Mouse (Mus musculus): ENCODE data around the gene Per3. TPM values are rescaled to one million over a fixed set of nuclear protein-coding genes. Genes with fewer than 3 reads are reported as not detected.
"Not testable (repeated sequence)": the region's sequence is repeated elsewhere in the genome, so short reads cannot be mapped to it uniquely, and the experiment has no call there.

Gene Per3
- polyA plus RNA-seq, 1 experiment from 2014 or later, result 7.0 TPM

DNA sequence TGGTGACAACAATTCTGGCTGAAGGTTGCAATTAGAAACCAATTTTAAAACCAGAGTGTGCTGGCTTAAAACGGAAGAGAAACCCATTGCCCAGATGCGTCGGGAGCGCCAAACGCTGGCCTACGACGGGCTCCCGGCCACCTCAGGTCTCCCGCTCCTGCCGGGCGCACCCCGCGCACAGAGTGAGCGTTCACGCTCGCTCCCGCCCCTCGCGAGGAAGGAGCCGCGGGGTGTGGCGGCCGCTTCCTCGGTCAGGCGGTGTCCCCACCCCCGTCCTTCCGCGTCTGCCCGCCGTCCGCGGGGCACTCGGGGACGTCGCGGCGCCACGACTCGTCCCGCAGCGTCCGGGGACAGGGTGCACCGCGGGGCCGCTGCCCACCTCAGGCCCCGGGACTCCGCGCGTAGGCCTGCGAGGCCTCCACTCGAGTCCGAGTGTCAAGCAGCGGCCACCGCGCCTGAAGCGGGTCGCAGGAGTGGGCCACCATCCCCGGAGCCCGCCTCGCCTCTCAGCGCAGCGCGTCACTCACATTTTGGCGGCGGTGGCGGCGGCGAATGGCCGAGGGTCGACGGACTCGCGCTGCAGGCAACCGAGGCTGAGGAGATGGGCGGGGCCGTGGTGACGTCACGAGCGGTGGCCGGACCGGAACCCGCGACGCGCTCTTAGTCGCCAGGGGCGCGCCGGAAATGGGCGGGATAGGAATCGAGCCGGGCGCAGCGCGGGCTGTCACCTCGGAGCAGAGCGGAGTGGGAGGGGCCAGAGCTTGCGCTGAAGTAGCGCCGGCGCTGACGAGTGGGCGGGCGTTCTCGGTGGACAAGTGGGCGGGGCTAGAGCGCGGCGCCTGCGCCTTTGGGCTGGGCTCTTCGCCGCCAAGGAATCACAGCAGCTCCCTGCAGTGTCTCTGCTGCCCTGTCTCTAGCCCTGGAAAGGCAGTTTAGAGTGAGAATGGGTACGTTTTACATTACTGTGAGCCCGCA lies 13.2 kb upstream of the Per3 start, which contains the start of gene Vamp3:
Vamp3 (minus strand) TSS at position 617 of the 975 bp plus-strand sequence.
- DNase-seq (ENCODE audit: low spot score), result peak; percentile 100
- H3K27me3 ChIP-seq (ENCODE audit: low read depth, poor library complexity, severe bottlenecking), result no peaks in the 10 kb centered on the region
- peaks cover 31% of the 10 kb centered on the region for H3K36me3 ChIP-seq
- peak within 1 kb of the TSS; percentile 96 for H3K4me3 ChIP-seq
- under 1% methylated on average over 114 of the region's 114 CpGs for WGBS
- no peaks in the 10 kb centered on the region for H3K9me3 ChIP-seq (replicated peaks)
- peaks cover 10% of the 10 kb centered on the region for H3K4me1 ChIP-seq
- H3K27ac ChIP-seq, result peak within 1 kb of the TSS; percentile 95

DNA sequence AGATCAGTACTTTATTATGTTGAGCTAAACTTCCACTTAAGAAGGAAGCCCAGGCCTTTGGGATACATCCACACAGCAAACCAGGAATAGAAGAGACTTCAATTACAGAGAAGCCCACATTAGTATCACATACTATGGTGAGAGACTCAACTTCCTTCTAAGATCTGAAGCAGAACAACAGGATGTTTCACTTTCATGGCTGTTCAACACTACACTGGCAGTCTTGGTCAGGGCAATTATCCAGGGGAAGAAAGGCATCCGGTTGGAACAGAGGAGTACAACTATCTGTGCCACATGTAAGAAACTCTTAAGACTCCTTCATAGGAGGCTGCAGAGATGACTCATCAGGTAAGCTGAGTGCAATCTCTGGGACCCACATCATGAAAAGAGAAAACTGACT lies 6.7 kb upstream of the Per3 start:
- Histone ChIP-seq H3K4me3 (no peak overlapping the region), H3K4me1 (no peaks in the 10 kb centered on the region), H3K27me3 (ENCODE audit: low read depth, poor library complexity, severe bottlenecking) (no peaks in the 10 kb centered on the region), H3K9me3 (replicated peaks) (no peaks in the 10 kb centered on the region), H3K27ac (no peak overlapping the region), H3K36me3 (peaks cover 79% of the 10 kb centered on the region)
- 96% methylated on average over 1 of the region's 1 CpGs for WGBS
- no peak for DNase-seq (ENCODE audit: low spot score)

DNA sequence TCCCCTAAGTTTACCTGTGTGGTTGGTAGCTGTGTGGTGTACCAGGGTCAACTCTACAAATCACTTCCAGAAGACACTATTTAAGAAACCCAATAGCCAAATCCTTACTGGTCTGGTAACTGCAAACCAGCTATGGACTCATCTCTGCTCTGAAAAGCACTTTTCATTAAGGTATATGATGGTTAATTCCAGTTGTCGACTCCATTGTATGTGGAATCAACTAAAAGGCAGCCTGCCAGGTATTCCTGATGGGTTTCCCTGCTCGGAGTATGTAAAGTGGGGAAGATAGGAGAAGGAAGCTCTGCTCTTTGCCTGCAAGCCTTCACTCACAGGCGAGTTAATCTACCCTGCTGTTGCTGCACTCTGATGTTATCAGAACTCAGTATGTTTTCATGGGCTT lies 2.1 kb upstream of the Per3 start:
- DNase-seq (ENCODE audit: low spot score), result no peak
- H3K27ac ChIP-seq, result no peak overlapping the region
- no peak overlapping the region for H3K4me3 ChIP-seq
- H3K9me3 ChIP-seq (replicated peaks), result no peaks in the 10 kb centered on the region
- peaks cover 7% of the 10 kb centered on the region; the same call in 1 of the 2 replicates for H3K27me3 ChIP-seq (ENCODE audit: low read depth, poor library complexity, severe bottlenecking)
- H3K4me1 ChIP-seq, result peaks cover 23% of the 10 kb centered on the region
- peaks cover 48% of the 10 kb centered on the region for H3K36me3 ChIP-seq
- WGBS, result 88% methylated on average over 3 of the region's 3 CpGs

DNA sequence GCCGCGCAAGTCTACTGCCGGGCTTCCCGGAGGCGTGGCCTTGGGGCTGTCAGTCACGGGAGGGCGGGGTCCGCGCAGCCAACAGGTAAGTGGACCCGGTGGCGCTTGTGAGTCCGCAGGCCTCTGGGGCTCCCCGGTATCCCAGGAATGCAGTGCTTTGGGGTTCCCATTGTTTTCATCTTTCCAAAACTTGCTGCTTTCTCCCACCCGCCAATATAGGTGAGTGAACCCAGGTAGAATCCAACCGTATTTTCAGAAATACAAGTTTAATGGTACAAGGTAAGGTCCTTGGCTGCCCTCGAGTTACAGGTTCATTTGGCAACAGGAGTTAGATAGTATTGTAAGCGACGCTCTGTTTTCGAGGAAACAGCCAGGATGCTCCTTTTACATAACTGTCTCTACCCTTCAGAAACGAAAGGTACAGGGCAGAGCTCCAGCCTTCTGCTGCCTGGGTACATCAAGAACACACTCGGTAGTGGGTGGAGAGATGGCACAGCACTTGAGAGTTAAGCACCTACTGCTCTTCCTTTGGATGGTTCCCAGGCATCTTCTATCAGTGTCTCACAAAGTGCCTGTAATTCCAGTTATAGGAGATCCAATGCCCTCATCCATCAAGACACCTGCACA lies 592 bp upstream of the Per3 start:
- peak overlapping the region; percentile 89 for H3K27ac ChIP-seq
- 5% methylated on average over 21 of the region's 21 CpGs for WGBS
- H3K4me3 ChIP-seq, result peak overlapping the region; percentile 75
- no peak for DNase-seq (ENCODE audit: low spot score)
- peaks cover 23% of the 10 kb centered on the region for H3K4me1 ChIP-seq
- peaks cover 35% of the 10 kb centered on the region for H3K36me3 ChIP-seq
- H3K27me3 ChIP-seq (ENCODE audit: low read depth, poor library complexity, severe bottlenecking), result peaks cover 7% of the 10 kb centered on the region; the same call in 1 of the 2 replicates
- no peaks in the 10 kb centered on the region for H3K9me3 ChIP-seq (replicated peaks)

DNA sequence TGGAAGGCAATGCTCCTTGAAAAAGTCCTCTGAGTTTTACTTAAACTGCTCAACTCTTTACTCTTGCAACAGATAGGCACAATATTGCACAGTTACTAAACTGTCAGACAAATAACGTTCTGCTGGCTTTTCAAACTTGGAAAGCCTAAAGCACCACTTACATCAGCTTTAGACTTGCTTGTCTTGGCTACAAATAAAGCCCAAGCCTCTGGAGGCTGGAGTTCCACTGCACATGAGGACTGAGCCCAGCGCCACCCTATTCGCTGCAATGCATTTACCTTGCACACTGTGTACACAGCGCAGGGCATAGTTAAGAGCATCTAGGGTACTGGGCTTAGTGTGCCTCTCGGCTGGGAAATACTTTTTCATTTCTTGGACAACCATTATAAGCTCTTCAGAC lies 1.2 kb downstream of the Per3 start:
- peak overlapping the region; percentile 75 for H3K4me3 ChIP-seq
- 60% methylated on average over 5 of the region's 5 CpGs for WGBS
- DNase-seq (ENCODE audit: low spot score), result no peak
- H3K27ac ChIP-seq, result no peak overlapping the region
- H3K27me3 ChIP-seq (ENCODE audit: low read depth, poor library complexity, severe bottlenecking), result peaks cover 7% of the 10 kb centered on the region; the same call in 1 of the 2 replicates
- no peaks in the 10 kb centered on the region for H3K9me3 ChIP-seq (replicated peaks)
- peaks cover 17% of the 10 kb centered on the region for H3K36me3 ChIP-seq
- peaks cover 23% of the 10 kb centered on the region for H3K4me1 ChIP-seq

DNA sequence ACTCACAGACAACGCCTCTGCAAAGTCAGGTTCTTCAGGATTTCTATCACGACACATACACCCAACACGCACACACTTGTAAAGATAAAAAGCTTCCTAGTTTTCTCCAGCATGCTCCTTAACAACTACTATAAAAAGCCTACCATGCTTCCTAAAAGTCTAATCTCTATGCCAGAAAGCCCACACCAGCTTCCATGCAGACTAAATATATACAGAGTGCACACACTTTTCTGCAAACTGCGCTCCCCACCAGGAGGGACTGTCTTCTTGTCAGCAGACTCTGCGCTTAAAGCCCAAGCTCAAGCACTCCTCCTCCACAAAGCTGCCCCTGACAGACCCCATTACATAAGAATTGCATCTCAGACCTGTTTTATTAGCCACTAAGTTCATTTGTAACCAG lies 3.0 kb downstream of the Per3 start:
- H3K27ac ChIP-seq, result no peak overlapping the region
- 0 out of 2 replicates have a peak, but pooled peaks cover under 1% of the 10 kb centered on the region for H3K36me3 ChIP-seq
- H3K4me3 ChIP-seq, result no peak overlapping the region
- H3K4me1 ChIP-seq, result peaks cover 23% of the 10 kb centered on the region
- no peaks in the 10 kb centered on the region for H3K9me3 ChIP-seq (replicated peaks)
- no peak for DNase-seq (ENCODE audit: low spot score)
- 90% methylated on average over 5 of the region's 5 CpGs for whole genome bisulfite sequencing
- peaks cover 7% of the 10 kb centered on the region; the same call in 1 of the 2 replicates for H3K27me3 ChIP-seq (ENCODE audit: low read depth, poor library complexity, severe bottlenecking)

DNA sequence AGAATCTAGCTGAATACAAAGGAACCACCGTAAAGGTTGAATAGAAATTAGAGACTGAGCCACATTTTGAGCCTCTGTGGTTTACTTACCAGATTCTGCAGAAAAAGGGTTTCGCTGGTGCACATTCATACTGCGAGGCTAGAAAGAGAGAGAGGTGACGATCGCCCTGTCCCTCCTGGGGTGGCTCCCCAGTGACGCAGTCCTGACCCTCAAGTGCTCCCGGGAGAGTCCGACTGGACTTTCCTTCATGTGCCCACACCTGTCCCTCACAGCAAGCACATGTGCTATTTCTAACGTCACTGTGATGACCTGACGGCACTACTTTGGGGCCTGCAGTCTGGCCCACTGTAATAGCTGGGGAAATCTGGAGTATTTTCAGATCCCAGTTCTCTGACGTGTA lies 6.7 kb downstream of the Per3 start:
- H3K4me1 ChIP-seq, result no peaks in the 10 kb centered on the region
- 91% methylated on average over 11 of the region's 11 CpGs for WGBS
- H3K27me3 ChIP-seq (ENCODE audit: low read depth, poor library complexity, severe bottlenecking), result no peaks in the 10 kb centered on the region
- H3K27ac ChIP-seq, result no peak overlapping the region
- no peak overlapping the region for H3K4me3 ChIP-seq
- H3K9me3 ChIP-seq (replicated peaks), result no peaks in the 10 kb centered on the region
- DNase-seq (ENCODE audit: low spot score), result no peak
- no peaks in the 10 kb centered on the region for H3K36me3 ChIP-seq

DNA sequence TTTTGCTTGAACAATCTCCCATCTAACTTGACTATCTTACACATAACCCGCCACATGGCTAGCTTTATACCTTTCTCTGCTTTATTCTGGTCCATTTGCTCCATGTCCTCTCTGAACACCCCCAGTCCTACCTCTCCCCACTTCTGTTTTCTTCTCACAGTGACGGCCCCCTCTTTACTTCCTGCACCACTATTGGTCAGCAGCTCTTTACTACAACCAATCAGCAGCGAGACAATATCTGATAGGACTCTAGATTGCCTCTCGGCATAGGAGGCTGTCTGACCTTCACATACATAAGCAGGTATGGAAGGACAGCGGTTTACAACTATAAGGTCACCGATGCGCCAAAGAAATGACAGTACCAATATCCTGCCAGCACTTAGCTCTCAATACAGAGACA lies 7.9 kb downstream of the Per3 start:
- Histone ChIP-seq H3K4me3 (no peak overlapping the region), H3K36me3 (no peaks in the 10 kb centered on the region), H3K27ac (no peak overlapping the region), H3K27me3 (ENCODE audit: low read depth, poor library complexity, severe bottlenecking) (no peaks in the 10 kb centered on the region), H3K9me3 (replicated peaks) (no peaks in the 10 kb centered on the region), H3K4me1 (no peaks in the 10 kb centered on the region)
- WGBS, result 88% methylated on average over 7 of the region's 7 CpGs
- DNase-seq (ENCODE audit: low spot score), result no peak

DNA sequence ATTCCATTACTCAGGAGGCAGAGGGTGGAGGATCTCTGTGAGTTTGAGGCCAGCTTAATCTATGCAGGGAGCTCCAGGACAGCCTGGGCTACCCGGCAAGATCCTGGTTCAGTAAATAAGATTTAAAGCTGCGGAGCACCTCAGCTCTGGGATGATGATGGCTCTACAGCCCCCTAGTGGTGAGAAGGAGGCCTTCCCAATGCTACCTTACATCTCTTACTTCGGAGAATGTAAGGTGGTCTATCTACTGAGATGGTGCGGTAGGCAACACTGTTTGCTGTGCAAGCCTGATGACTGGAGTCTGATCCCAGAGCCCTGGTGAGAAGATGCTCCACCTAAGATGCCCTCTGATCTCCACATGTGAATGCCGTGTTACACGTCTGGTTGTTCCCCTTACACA lies 17.5 kb downstream of the Per3 start:
- peaks cover 7% of the 10 kb centered on the region; the same call in 1 of the 2 replicates for H3K36me3 ChIP-seq
- no peak overlapping the region for H3K4me3 ChIP-seq
- no peaks in the 10 kb centered on the region for H3K4me1 ChIP-seq
- H3K9me3 ChIP-seq (replicated peaks), result no peaks in the 10 kb centered on the region
- no peak overlapping the region for H3K27ac ChIP-seq
- H3K27me3 ChIP-seq (ENCODE audit: low read depth, poor library complexity, severe bottlenecking), result no peaks in the 10 kb centered on the region
- DNase-seq (ENCODE audit: low spot score), result peak; percentile 42
- WGBS, result 52% methylated on average over 6 of the region's 6 CpGs

DNA sequence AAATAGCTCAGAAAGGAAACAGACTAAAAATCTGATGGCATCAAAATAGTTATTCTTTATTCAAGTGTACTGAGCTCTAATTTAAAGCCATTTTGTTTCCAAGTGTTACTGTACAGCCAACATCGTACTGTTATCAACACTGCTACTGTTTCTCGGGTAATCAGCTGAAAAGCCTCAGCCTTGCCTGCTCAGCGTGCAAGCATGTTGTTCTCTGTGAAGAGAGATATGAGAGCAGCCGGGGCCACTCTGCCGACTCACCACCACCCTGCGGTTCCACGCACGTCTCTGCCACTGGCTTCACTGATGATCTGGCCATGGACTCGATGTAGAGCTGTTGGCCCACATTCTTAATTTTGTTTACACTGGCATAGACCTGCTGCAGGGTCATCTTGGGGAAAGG lies 20.3 kb downstream of the Per3 start:
- 93% methylated on average over 9 of the region's 9 CpGs for WGBS
- no peak overlapping the region for H3K27ac ChIP-seq
- peaks cover 5% of the 10 kb centered on the region for H3K27me3 ChIP-seq (ENCODE audit: low read depth, poor library complexity, severe bottlenecking)
- peaks cover 8% of the 10 kb centered on the region; the same call in 1 of the 2 replicates for H3K4me1 ChIP-seq
- H3K36me3 ChIP-seq, result peaks cover 7% of the 10 kb centered on the region; the same call in 1 of the 2 replicates
- no peak overlapping the region for H3K4me3 ChIP-seq
- DNase-seq (ENCODE audit: low spot score), result no peak
- no peaks in the 10 kb centered on the region for H3K9me3 ChIP-seq (replicated peaks)

DNA sequence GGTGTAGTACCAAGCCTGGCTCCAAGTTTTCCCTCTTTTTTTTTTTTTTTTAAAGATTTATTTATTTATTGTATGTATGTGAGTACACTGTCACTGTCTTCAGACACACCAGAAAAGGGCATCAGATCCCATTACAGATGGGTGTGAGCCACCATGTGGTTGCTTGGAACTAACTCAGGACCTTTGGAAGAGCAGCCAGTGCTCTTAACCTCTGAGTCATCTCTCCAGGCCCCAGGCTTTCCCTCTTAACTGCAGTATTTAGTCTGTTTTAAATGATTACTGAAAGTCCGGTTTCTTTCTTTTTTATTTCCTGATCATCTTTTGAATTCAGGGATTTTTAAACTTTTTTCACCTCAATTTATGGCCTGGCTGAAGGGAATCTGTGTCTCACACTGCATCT lies 27.1 kb downstream of the Per3 start:
- WGBS, result 90% methylated on average over 1 of the region's 1 CpGs
- H3K4me3 ChIP-seq, result not testable (repeated sequence)
- H3K4me1 ChIP-seq, result peaks cover 27% of the 10 kb centered on the region

DNA sequence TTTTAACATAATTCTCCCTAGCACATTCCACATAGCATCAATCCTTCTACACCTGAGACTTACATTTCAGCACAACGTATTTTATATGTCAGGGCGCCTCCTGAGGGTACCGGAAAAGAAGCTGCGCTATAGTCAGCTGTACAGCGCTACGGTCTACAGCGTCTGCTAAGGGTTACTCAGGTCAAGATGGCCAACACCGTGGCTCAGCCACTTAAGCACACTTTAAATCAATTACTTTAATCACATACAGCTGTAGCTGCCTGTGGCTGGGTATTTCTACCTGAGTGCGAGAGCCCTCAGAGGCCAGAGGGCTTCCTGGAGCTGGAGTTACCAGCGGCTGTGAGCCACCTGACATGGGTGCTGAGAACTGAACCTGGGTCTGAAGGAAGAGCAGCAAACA lies 28.5 kb downstream of the Per3 start:
- Histone ChIP-seq H3K9me3 (replicated peaks) (no peaks in the 10 kb centered on the region), H3K4me1 (peaks cover 27% of the 10 kb centered on the region), H3K36me3 (peaks cover 21% of the 10 kb centered on the region), H3K27me3 (ENCODE audit: low read depth, poor library complexity, severe bottlenecking) (peaks cover 33% of the 10 kb centered on the region), H3K4me3 (no peak overlapping the region), H3K27ac (no peak overlapping the region)
- DNase-seq (ENCODE audit: low spot score), result peak; percentile 61
- 24% methylated on average over 10 of the region's 10 CpGs for WGBS

More for the DNA sequence above, 27.1 kb downstream of the Per3 start:
- Histone ChIP-seq H3K36me3 (peaks cover 20% of the 10 kb centered on the region), H3K27me3 (ENCODE audit: low read depth, poor library complexity, severe bottlenecking) (peaks cover 31% of the 10 kb centered on the region)
- H3K9me3 ChIP-seq (replicated peaks); DNase-seq (ENCODE audit: low spot score); H3K27ac ChIP-seq: not testable (repeated sequence)

DNA sequence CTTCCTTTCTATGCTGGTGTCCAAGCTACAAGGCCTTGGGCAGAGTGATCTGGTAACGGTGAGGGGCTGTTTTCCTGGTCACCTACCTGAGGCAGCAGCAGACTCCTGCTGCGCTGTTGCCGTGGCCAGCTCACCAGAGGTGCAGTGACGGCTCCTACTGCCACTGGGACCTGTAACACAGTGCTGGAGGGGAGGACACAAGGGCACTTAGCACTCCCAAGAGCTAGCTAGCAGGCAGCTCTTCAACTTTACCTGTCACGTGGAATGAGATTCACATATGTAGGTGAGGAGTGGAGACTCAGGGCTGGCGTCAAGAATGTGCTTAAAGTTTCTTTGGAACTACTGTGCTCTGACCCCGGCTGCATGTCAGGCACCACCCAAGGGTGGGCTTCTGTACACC lies 34.1 kb downstream of the Per3 start:
- no peak overlapping the region for H3K4me3 ChIP-seq
- 89% methylated on average over 7 of the region's 7 CpGs for WGBS
- no peaks in the 10 kb centered on the region for H3K9me3 ChIP-seq (replicated peaks)
- H3K27ac ChIP-seq, result no peak overlapping the region
- H3K36me3 ChIP-seq, result peaks cover 19% of the 10 kb centered on the region
- peaks cover 5% of the 10 kb centered on the region for H3K27me3 ChIP-seq (ENCODE audit: low read depth, poor library complexity, severe bottlenecking)
- DNase-seq (ENCODE audit: low spot score), result no peak
- H3K4me1 ChIP-seq, result peaks cover 11% of the 10 kb centered on the region

Data from limb, embryonic 10.5 days (tissue).